Comparison of ENCODE assay signal across 17 mouse cellular contexts in genomic region chr1:157758337-157758736, GRCm38 (mm10).
DNase-seq lines count a peak whose midpoint lies in the region; ATAC-seq and TF ChIP-seq lines count a peak whose summit lies in the region.
"Had no signal": no experiment of that assay in that cellular context is flagged by ENCODE, and none has a peak within 500 bp of the region (broad histone marks: within the 10 kb centered on the region; RNA-seq: fewer than 3 reads in every experiment).

No protein-coding gene starts in this region.

- DNase-seq in kidney, postnatal 0 days (ENCODE audit: low spot score) = no peak
- no peak for DNase-seq in kidney, adult 11 months
- no peak for DNase-seq in lung, postnatal 0 days (ENCODE audit: low spot score)
- DNase-seq in lung, postnatal 10 days = no peak
- DNase-seq in ES-E14 (ENCODE audit: low read depth, low spot score) = no peak
- DNase-seq in stomach, postnatal 0 days (ENCODE audit: low spot score) = no peak
- no peak for DNase-seq in urinary bladder, postnatal 14 days (ENCODE audit: low spot score)
- DNase-seq: cerebellum, adult 11 months; lung, postnatal 14 days; right cerebral cortex, postnatal 25 days; thymus, adult 2 months had no signal

- no peak overlapping the region for H3K27ac ChIP-seq in kidney, postnatal 0 days
- no peak overlapping the region for H3K27ac ChIP-seq in lung, postnatal 0 days (ENCODE audit: low read length)
- no peak overlapping the region for H3K27ac ChIP-seq in ES-E14 (ENCODE audit: insufficient read depth, low read depth, low read length, poor library complexity, severe bottlenecking)
- H3K27ac ChIP-seq in stomach, postnatal 0 days (replicated peaks) = no peak overlapping the region
- H3K27ac ChIP-seq: forebrain, embryonic 13.5 days; hindbrain, embryonic 12.5 days; limb, embryonic 15.5 days; midbrain, embryonic 10.5 days had no signal

- H3K9ac ChIP-seq in kidney, postnatal 0 days (ENCODE audit: low read depth, low read length) = no peak overlapping the region
- no peak overlapping the region for H3K9ac ChIP-seq in lung, postnatal 0 days (replicated peaks; ENCODE audit: low read depth)
- no peak overlapping the region for H3K9ac ChIP-seq in ES-E14 (ENCODE audit: insufficient read depth, low read depth, low read length, poor library complexity, severe bottlenecking)
- no peak overlapping the region for H3K9ac ChIP-seq in stomach, postnatal 0 days (ENCODE audit: low read length)
- H3K9ac ChIP-seq: forebrain, embryonic 13.5 days; hindbrain, embryonic 12.5 days; limb, embryonic 15.5 days had no signal

- H3K27me3 ChIP-seq in kidney, postnatal 0 days (ENCODE audit: insufficient read depth, low read length) = no peaks in the 10 kb centered on the region
- H3K27me3 ChIP-seq in lung, postnatal 0 days (replicated peaks; ENCODE audit: insufficient read depth, low read length) = no peaks in the 10 kb centered on the region
- no peaks in the 10 kb centered on the region for H3K27me3 ChIP-seq in stomach, postnatal 0 days (ENCODE audit: control insufficient read depth, insufficient read depth, low read length)
- H3K27me3 ChIP-seq: forebrain, embryonic 13.5 days; hindbrain, embryonic 12.5 days; limb, embryonic 15.5 days had no signal

- no peak for TF ChIP-seq EP300 in lung, postnatal 0 days (IDR thresholded peaks at IDR 0.05)
- TF ChIP-seq EP300 in stomach, postnatal 0 days (optimal IDR thresholded peaks at IDR 0.05) = no peak

- no peaks in the 10 kb centered on the region for H3K36me3 ChIP-seq in kidney, postnatal 0 days (ENCODE audit: insufficient read depth, low read length)
- no peaks in the 10 kb centered on the region for H3K36me3 ChIP-seq in lung, postnatal 0 days (ENCODE audit: insufficient read depth, low read length)
- no peaks in the 10 kb centered on the region for H3K36me3 ChIP-seq in ES-E14 (ENCODE audit: control insufficient read depth, insufficient read depth, low read length, poor library complexity, severe bottlenecking)
- no peaks in the 10 kb centered on the region for H3K36me3 ChIP-seq in stomach, postnatal 0 days (ENCODE audit: control insufficient read depth, insufficient read depth, low read length)
- H3K36me3 ChIP-seq: G1E; hindbrain, embryonic 12.5 days; limb, embryonic 15.5 days; midbrain, embryonic 10.5 days had no signal

- H3K9me3 ChIP-seq in kidney, postnatal 0 days (replicated peaks; ENCODE audit: low read length) = no peaks in the 10 kb centered on the region
- no peaks in the 10 kb centered on the region for H3K9me3 ChIP-seq in lung, postnatal 0 days (ENCODE audit: low read length)
- H3K9me3 ChIP-seq in ES-E14 (ENCODE audit: control insufficient read depth, insufficient read depth, low read depth, low read length) = no peaks in the 10 kb centered on the region
- H3K9me3 ChIP-seq in stomach, postnatal 0 days (ENCODE audit: control insufficient read depth, low read length) = no peaks in the 10 kb centered on the region
- H3K9me3 ChIP-seq: forebrain, embryonic 13.5 days; hindbrain, embryonic 12.5 days; limb, embryonic 15.5 days; midbrain, embryonic 10.5 days had no signal

- TF ChIP-seq CTCF in kidney, postnatal 0 days (IDR thresholded peaks at IDR 0.05; ENCODE audit: low read depth) = peak; percentile 38; the same call in 1 of the 2 replicates
- TF ChIP-seq CTCF in lung, postnatal 0 days (IDR thresholded peaks at IDR 0.05) = peak; percentile 36
- peak; percentile 42 for TF ChIP-seq CTCF in stomach, postnatal 0 days (IDR thresholded peaks at IDR 0.05; ENCODE audit: low read depth)

- no peak for ATAC-seq in kidney, postnatal 0 days (replicated peaks; ENCODE audit: low FRiP score, low read depth)
- ATAC-seq in lung, postnatal 0 days = no peak
- ATAC-seq in stomach, postnatal 0 days (ENCODE audit: low FRiP score, low TSS enrichment) = no peak
- ATAC-seq: forebrain, embryonic 13.5 days had no signal

- no peaks in the 10 kb centered on the region for H3K4me1 ChIP-seq in kidney, postnatal 0 days (replicated peaks; ENCODE audit: insufficient read depth, low read length)
- no peaks in the 10 kb centered on the region for H3K4me1 ChIP-seq in lung, postnatal 0 days (ENCODE audit: insufficient read depth, low read depth, low read length)
- no peaks in the 10 kb centered on the region for H3K4me1 ChIP-seq in ES-E14 (ENCODE audit: control insufficient read depth in 2 of 2, insufficient read depth in 2 of 2, low read length in 2 of 2, poor library complexity in 1 of 2)
- no peaks in the 10 kb centered on the region for H3K4me1 ChIP-seq in stomach, postnatal 0 days (replicated peaks; ENCODE audit: control insufficient read depth, insufficient read depth)
- H3K4me1 ChIP-seq: limb, embryonic 15.5 days; midbrain, embryonic 10.5 days had no signal

- no peak overlapping the region for H3K4me2 ChIP-seq in kidney, postnatal 0 days (ENCODE audit: low read length)
- H3K4me2 ChIP-seq in lung, postnatal 0 days (replicated peaks; ENCODE audit: low read depth, low read length) = no peak overlapping the region
- H3K4me2 ChIP-seq in stomach, postnatal 0 days (replicated peaks; ENCODE audit: low read depth) = no peak overlapping the region
- H3K4me2 ChIP-seq: forebrain, embryonic 13.5 days; hindbrain, embryonic 12.5 days; limb, embryonic 15.5 days had no signal

- in situ Hi-C loops in ES-E14 (cut with MboI; ENCODE audit: low sequenced_read_pairs in 2 of 2, unreplicated experiment in 2 of 2) = no loop called here

- no peak overlapping the region for H3K4me3 ChIP-seq in kidney, postnatal 0 days (replicated peaks; ENCODE audit: low read depth, low read length)
- no peak overlapping the region for H3K4me3 ChIP-seq in lung, postnatal 0 days (ENCODE audit: low read depth, low read length)
- H3K4me3 ChIP-seq in ES-E14 (ENCODE audit: insufficient read depth in 1 of 2, low read depth in 1 of 2, low read length in 2 of 2, poor library complexity in 1 of 2, severe bottlenecking in 1 of 2) = no peak overlapping the region
- H3K4me3 ChIP-seq in stomach, postnatal 0 days (ENCODE audit: low read depth, low read length) = no peak overlapping the region
- H3K4me3 ChIP-seq: forebrain, embryonic 13.5 days; hindbrain, embryonic 12.5 days; limb, embryonic 15.5 days; midbrain, embryonic 10.5 days; myocyte had no signal

- 91% methylated on average over 1 of the region's 1 CpGs for WGBS in kidney, postnatal 0 days
- WGBS in lung, postnatal 0 days = 96% methylated on average over 1 of the region's 1 CpGs
- 92% methylated on average over 1 of the region's 1 CpGs for WGBS in stomach, postnatal 0 days

TF ChIP-seq in ES-E14, 5 proteins besides CTCF, POLR2A, EP300 and RAD21:
- TF ChIP-seq MAFK (IDR thresholded peaks at IDR 0.05; ENCODE audit: insufficient read depth, low read depth, low read length) (no peak), ZC3H11A (IDR thresholded peaks at IDR 0.05; ENCODE audit: borderline replicate concordance, low read depth, low read length) (0 out of 2 replicates have a peak, but pooled peaks have one; percentile 10)
